Mouse (Mus musculus) embryonic facial prominence, embryonic 12.5 days (tissue): ENCODE data around the gene Csta1. TPM values are rescaled to one million over a fixed set of nuclear protein-coding genes. Genes with fewer than 3 reads are reported as not detected.
"Not testable (repeated sequence)": the region's sequence is repeated elsewhere in the genome, so short reads cannot be mapped to it uniquely, and the experiment has no call there.

ENCODE experiments used
- ATAC-seq: fragments of 200-750 bp; cut with Nextera tagmentation; 2 replicates; pipeline ENCODE4 v1.8.0; 2017; ENCODE audit not compliant: insufficient number of reproducible peaks, insufficient read depth, low FRiP score, low TSS enrichment
- H3K27ac ChIP-seq: fragments of 300-500 bp; sonication (generic); 2 replicates; pipeline ENCODE4 v1.5.1; 2016; ENCODE audit warnings: mild to moderate bottlenecking
- H3K27me3 ChIP-seq: fragments of 300-500 bp; sonication (generic); 2 replicates; pipeline ENCODE4 v1.6.1; 2016; ENCODE audit warnings: mild to moderate bottlenecking, moderate library complexity
- H3K36me3 ChIP-seq: fragments of 300-500 bp; sonication (generic); 2 replicates; pipeline ENCODE4 v1.6.1; 2016; ENCODE audit warnings: mild to moderate bottlenecking
- H3K4me1 ChIP-seq: fragments of 300-500 bp; sonication (generic); 2 replicates; pipeline ENCODE4 v1.6.1; 2016
- H3K4me2 ChIP-seq: fragments of 300-500 bp; sonication (generic); replicated peaks from 2 replicates; pipeline ENCODE4 v1.6.1; 2016; ENCODE audit warnings: mild to moderate bottlenecking, moderate library complexity
- H3K4me3 ChIP-seq: fragments of 300-500 bp; sonication (generic); 2 replicates; pipeline ENCODE4 v1.5.1; 2016; ENCODE audit warnings: mild to moderate bottlenecking
- H3K9ac ChIP-seq: fragments of 300-500 bp; sonication (generic); 2 replicates; pipeline ENCODE4 v1.6.1; 2016; ENCODE audit warnings: mild to moderate bottlenecking, moderate library complexity
- H3K9me3 ChIP-seq: fragments of 300-500 bp; sonication (generic); 2 replicates; pipeline ENCODE4 v1.6.1; 2016; ENCODE audit warnings: mild to moderate bottlenecking, moderate library complexity
- WGBS: fragments of 180-500 bp; shearing (Covaris S2); methylation state at CpG from one replicate; pipeline ENCODE4 v1.1.7; 2016; 5-methylcytosine and 5-hydroxymethylcytosine counted together
- polyA plus RNA-seq: library from polyadenylated mRNA; unstranded; fragments of >200 nt; fragmentation: Nextera tagmentation; extraction: Ambion mirVana; gene quantifications from 2 replicates; pipeline ENCODE4 v1.2.1, GENCODE M21; 2016

The Csta1 gene
- polyA plus RNA-seq, result 0.10 TPM in 1 of 2 replicates, not detected in the other

DNA sequence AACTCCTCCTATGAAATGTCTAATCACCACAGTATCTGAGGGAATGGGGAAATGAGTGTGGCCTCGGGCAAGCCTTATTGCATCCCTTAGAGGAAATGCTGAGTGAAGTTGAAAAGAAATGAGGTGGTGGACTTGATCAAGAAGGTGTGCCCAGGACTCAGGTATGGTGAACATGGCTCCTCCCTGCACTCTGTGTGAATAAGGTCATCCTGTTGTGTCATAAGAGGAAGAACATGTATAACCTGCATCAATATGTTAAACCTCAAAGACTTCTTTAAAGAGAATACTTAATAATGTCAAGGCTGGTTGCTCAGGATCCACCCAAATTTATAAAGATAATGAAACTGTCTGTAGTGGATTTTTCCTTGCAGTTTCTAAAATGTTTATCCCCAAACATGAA lies at the start of gene Csta1:
Gene Csta1 (minus strand): TSS at position 101 of the 400 bp plus-strand sequence.
- H3K27me3 ChIP-seq, result no peaks in the 10 kb centered on the region
- H3K9me3 ChIP-seq, result no peaks in the 10 kb centered on the region
- WGBS, result 78% methylated on average over 1 of the region's 1 CpGs
- ATAC-seq, result no peak
- no peak within 1 kb of the TSS for H3K27ac ChIP-seq
- no peak within 1 kb of the TSS for H3K4me3 ChIP-seq
- H3K4me2 ChIP-seq, result no peak within 1 kb of the TSS
- H3K4me1 ChIP-seq, result no peaks in the 10 kb centered on the region
- H3K36me3 ChIP-seq, result no peaks in the 10 kb centered on the region
- H3K9ac ChIP-seq, result no peak within 1 kb of the TSS

DNA sequence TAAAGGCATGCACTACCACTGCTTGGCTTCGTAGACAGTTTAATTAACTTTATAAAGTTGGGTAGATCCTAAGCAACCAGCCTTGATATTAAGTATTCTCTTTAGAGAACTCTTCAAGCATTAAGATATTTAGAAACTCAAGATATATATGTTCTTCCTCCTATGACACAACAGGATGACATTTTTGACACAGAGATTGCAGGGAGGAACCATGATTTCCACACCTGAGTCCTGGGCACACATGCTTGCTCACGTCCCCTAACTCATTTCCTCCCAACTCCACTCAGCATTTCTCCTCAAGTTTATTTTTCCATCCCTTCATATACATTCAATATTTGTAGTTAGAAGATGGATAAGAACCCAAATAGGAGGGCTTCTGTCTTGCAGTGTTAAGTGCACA lies 48.9 kb upstream of the Csta1 start:
- ATAC-seq, result no peak
- Histone ChIP-seq H3K4me3 (no peak overlapping the region), H3K27me3 (no peaks in the 10 kb centered on the region), H3K9me3 (no peaks in the 10 kb centered on the region), H3K9ac (no peak overlapping the region), H3K4me2 (no peak overlapping the region), H3K4me1 (no peaks in the 10 kb centered on the region), H3K27ac (no peak overlapping the region), H3K36me3 (no peaks in the 10 kb centered on the region)
- WGBS, result 80% methylated on average over 2 of the region's 2 CpGs

DNA sequence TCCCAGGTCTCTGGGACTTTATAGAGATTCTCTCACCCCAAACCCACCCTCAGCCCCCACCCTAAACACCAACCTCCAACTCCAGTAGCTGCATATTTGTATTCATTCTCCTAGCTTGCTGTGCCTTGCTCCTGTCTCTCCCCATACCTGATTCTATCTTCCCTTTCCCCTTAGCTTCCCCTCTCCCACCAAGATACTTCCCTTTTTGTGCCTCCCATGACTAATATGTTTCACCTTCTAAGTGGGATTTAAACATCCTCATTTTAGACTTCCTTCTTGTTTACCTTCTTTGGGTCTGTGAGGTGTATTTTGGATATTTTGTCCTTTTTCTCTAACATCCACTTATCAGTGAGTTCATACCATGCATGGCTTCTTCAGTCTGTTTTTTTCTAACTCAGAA lies 45.1 kb upstream of the Csta1 start:
- Histone ChIP-seq H3K4me2 (no peak overlapping the region), H3K36me3 (no peaks in the 10 kb centered on the region), H3K9me3 (no peaks in the 10 kb centered on the region), H3K27me3 (no peaks in the 10 kb centered on the region), H3K9ac (no peak overlapping the region), H3K27ac (no peak overlapping the region), H3K4me3 (no peak overlapping the region), H3K4me1 (no peaks in the 10 kb centered on the region)
- ATAC-seq, result no peak

DNA sequence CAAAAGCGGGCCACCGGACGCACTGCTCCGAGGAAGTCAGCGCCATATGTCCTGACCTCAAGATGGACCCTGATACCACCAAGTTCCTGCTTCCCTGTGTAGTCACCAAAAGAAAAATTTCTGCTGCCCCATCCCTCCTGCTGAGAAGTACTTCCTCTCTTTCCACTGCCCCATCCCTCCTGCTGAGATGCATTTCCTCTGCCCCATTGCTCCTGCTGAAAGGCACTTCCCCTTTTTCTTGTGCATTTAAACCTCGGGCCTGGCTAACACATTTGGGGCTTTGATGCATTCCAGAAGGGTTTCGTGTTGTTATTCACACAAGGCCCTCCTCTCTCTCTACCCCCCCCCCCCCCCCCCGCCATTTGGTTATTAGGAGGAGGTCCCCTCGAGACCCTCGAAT lies 36.8 kb upstream of the Csta1 start:
- WGBS, result 88% methylated on average over 9 of the region's 10 CpGs

DNA sequence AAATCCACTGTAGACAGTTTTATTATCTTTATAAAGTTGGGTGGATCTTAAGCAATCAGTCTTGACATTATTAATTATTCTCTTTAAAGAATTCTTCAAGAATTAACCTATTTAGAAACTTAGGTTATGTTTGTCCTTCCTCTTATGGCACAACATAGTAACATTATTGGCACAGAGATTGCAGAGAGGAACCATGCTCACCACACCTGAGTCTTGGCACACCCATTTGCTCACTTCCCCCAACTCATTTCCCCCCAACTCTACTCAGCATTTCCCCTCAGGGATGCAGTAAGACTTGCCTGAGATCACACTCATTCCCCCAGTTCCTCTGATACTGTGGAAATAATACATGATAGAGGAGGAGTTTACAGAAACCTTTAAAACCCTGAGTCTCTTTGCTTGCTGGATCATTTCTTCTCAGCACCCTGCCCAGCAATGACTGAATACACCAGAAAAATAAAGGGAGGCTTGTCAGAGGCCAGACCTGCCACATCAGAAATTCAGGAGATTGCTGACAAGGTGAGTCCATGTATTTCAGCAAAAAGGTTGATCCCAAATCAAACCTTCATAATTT lies 25.4 kb upstream of the Csta1 start, which contains the start of gene Stfa2l1:
Gene Stfa2l1 (plus strand): TSS at position 410 of the 574 bp plus-strand sequence.
- no peak for ATAC-seq
- no peak within 1 kb of the TSS for H3K4me2 ChIP-seq
- no peak within 1 kb of the TSS for H3K9ac ChIP-seq
- no peaks in the 10 kb centered on the region for H3K9me3 ChIP-seq
- H3K4me1 ChIP-seq, result no peaks in the 10 kb centered on the region
- no peaks in the 10 kb centered on the region for H3K27me3 ChIP-seq
- H3K4me3 ChIP-seq, result no peak within 1 kb of the TSS
- H3K27ac ChIP-seq, result no peak within 1 kb of the TSS
- no peaks in the 10 kb centered on the region for H3K36me3 ChIP-seq

More for the DNA sequence above, 36.8 kb upstream of the Csta1 start:
- H3K9ac ChIP-seq, ATAC-seq, H3K27ac ChIP-seq, H3K4me3 ChIP-seq, H3K4me1 ChIP-seq, H3K36me3 ChIP-seq, H3K27me3 ChIP-seq, H3K4me2 ChIP-seq, H3K9me3 ChIP-seq: not testable (repeated sequence)

DNA sequence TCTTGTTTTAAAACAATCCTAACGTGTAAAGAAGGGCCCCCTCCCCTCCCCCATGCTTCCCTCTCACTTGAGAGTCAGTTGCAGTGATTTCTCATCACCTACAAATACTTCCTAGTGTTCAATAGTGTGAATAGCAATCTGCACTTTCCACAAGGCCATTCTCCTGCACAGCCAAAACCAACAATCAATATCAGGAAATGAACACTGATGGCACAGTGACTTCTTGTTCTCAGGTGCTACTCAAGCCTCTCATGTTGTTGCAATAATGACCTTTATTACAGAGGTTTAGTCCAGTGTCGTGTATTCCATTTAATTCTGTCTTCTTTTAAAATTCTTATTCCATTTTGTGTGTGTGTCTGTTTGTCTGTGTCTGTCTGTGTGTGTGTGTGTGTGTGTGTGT lies 7.2 kb upstream of the Csta1 start:
- no peak overlapping the region for H3K4me2 ChIP-seq
- ATAC-seq, result no peak
- no peak overlapping the region for H3K9ac ChIP-seq
- no peaks in the 10 kb centered on the region for H3K27me3 ChIP-seq
- 69% methylated on average over 2 of the region's 2 CpGs for WGBS
- H3K9me3 ChIP-seq, result no peaks in the 10 kb centered on the region
- H3K4me1 ChIP-seq, result no peaks in the 10 kb centered on the region
- H3K36me3 ChIP-seq, result no peaks in the 10 kb centered on the region
- no peak overlapping the region for H3K27ac ChIP-seq
- no peak overlapping the region for H3K4me3 ChIP-seq

DNA sequence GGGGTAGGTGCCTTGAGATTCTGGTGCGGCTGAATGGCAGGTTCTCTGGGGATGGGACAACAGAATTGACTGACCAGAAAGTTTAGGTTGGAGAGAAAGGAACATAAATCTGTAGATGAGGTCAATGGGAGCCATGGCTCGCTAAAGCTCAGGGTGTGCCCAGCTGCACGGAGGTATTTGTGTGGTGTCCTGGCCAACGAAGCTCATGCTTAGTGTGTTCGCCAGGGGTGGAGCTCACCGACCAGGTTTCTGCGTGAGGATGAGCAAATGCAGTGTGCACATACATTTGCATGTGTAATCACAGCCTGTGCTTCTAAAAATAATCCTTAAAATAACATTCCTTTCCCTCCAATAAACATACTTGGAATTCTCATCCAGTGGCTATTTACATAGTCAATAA lies 2.9 kb downstream of the Csta1 start:
- Histone ChIP-seq H3K4me2 (no peak overlapping the region), H3K27ac (no peak overlapping the region), H3K36me3 (no peaks in the 10 kb centered on the region), H3K27me3 (no peaks in the 10 kb centered on the region), H3K9me3 (no peaks in the 10 kb centered on the region), H3K4me1 (no peaks in the 10 kb centered on the region), H3K9ac (no peak overlapping the region), H3K4me3 (no peak overlapping the region)
- 87% methylated on average over 7 of the region's 7 CpGs for WGBS
- no peak for ATAC-seq

DNA sequence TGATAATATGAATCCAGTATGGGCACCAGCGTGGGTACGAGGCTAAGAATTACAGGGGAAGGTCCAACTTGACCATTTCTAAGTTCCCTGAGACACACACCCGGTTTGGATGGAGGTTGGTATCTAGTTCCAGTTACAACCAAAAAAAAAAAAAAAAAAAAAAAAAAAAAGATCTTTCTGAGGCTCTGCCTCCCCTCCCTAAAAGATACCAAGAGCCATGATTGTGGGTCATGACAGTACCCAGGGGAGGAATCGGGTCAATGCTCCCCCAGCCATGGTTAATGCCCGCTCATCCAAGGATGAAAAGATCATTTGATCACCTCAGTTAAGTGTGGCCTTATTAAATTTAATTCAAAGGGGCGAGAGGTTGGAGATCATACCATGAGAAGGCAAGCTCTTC lies 15.3 kb downstream of the Csta1 start:
- not testable (repeated sequence) for H3K36me3 ChIP-seq, H3K9ac ChIP-seq, ATAC-seq, H3K4me2 ChIP-seq, H3K4me3 ChIP-seq, H3K27ac ChIP-seq, H3K4me1 ChIP-seq, H3K9me3 ChIP-seq, H3K27me3 ChIP-seq
- WGBS, result 87% methylated on average over 6 of the region's 6 CpGs

DNA sequence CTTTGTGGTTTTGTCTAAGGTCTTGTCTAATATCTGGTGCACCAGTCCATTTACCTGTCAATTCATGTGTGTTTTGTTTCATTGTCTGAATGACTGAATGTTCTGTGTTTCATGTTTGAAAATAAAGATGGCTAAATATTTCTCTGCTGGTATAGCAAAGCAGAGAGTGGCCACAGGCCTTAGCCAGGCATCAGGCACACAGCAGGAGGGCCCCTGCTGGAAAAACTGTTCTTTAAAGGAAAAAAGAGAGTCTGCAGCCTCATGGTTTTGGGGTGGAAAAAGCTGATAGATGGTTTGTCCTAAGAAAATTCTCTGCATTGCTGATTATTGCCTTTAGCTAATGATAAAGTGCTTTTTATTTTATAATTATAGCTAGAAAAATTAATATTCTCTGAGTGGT lies 19.6 kb downstream of the Csta1 start:
- not testable (repeated sequence) for H3K36me3 ChIP-seq, H3K4me3 ChIP-seq, H3K9ac ChIP-seq, H3K27ac ChIP-seq, H3K4me1 ChIP-seq, ATAC-seq, H3K4me2 ChIP-seq, H3K27me3 ChIP-seq, H3K9me3 ChIP-seq

DNA sequence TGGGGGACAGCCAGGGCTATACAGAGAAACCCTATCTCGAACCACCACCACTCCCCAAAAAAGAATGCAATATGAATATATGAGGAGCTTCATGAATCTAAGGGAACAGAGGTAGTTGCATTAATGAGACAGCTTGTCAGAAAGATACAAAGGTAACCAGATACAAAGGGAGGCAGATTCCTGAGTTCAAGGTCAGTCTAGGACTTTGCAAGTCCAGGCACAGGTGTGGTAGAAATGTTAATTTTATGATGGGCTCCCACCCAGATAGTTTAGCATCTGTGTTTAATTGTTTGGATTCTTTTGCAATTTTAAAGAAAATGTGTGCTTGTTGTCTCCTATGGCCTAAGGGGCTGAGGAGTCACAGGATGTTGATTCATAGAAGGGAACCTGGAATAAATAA lies 28.8 kb downstream of the Csta1 start:
- Histone ChIP-seq H3K27ac (no peak overlapping the region), H3K4me1 (no peaks in the 10 kb centered on the region), H3K9ac (no peak overlapping the region), H3K9me3 (no peaks in the 10 kb centered on the region), H3K27me3 (no peaks in the 10 kb centered on the region), H3K4me2 (no peak overlapping the region), H3K4me3 (no peak overlapping the region), H3K36me3 (no peaks in the 10 kb centered on the region)
- WGBS, result 88% methylated on average over 1 of the region's 1 CpGs
- ATAC-seq, result no peak

DNA sequence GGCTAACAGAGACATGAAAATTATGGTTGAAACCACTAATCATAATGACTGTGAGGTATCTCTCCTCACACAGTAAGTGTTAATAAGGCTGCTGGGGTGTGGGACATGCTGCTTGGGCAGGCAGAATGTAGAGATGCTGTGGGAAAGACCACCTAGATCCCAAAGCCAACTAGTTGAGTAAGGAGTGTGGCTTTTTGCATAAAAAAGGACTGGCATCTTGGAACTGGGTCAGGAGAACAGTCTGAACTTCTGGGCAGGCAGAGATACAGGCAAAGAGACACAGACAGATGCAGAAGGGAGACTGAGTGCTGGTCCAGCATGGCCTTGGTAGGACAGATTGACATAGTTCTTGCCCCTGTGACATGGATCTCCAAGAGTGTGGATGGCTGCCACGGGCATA lies 29.5 kb downstream of the Csta1 start:
- Histone ChIP-seq H3K27ac (no peak overlapping the region), H3K9ac (no peak overlapping the region), H3K4me3 (no peak overlapping the region), H3K4me2 (no peak overlapping the region), H3K36me3 (no peaks in the 10 kb centered on the region), H3K27me3 (no peaks in the 10 kb centered on the region), H3K4me1 (no peaks in the 10 kb centered on the region), H3K9me3 (no peaks in the 10 kb centered on the region)
- WGBS, result 81% methylated on average over 1 of the region's 1 CpGs
- ATAC-seq, result no peak

DNA sequence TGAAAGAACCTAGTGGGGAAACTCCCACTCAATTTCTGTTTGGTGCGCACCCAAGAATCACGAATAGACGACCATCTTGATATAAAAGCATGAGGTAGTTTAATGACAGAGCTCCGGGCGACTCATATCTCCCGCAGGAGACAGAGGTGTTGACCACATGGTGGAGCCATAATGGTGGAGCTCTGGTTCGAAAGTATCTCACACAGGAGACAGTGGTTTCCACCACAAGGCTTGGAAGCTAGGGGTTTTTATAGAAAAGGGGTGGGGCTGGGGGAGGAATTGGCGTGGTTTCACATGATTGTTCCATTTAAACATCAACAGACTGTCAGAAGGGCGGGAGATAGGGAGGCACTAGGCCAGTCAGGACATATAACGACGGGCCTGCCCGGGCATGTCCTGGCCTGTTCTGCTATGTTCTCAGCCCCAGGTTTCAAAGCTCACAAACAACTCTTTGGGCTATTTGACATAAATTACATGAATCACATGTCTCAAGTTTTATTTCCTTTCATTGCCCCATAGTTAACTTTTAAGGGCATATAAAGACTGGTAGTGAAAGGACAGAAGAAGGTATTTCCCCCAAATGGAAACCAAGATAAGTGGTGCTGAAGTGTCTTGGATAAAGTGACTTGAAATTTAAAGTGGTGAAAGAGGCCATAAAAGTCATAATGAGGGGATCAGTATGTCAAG lies 33.1 kb downstream of the Csta1 start:
- not testable (repeated sequence) for ATAC-seq, H3K4me3 ChIP-seq, H3K9ac ChIP-seq, H3K4me2 ChIP-seq, H3K27ac ChIP-seq, H3K27me3 ChIP-seq, H3K9me3 ChIP-seq, H3K4me1 ChIP-seq, H3K36me3 ChIP-seq
- 89% methylated on average over 12 of the region's 12 CpGs for WGBS
